Mouse (Mus musculus): ENCODE measurements around the gene Impg1.
"Not testable (repeated sequence)": the region's sequence is repeated elsewhere in the genome, so short reads cannot be mapped to it uniquely, and the experiment has no call there.

Gene Impg1

GRCm38 (mm10) chr9:80344451-80345000, 120.8 kb downstream of the Impg1 start:
- DNase-seq (ENCODE audit: low read depth, low spot score): no peak

- no peak for DNase-seq (ENCODE audit: low read depth, low spot score)
Observed at GRCm38 (mm10) chr9:80342520-80342919, 122.8 kb downstream of the Impg1 start.

- no peak for DNase-seq (ENCODE audit: low read depth, low spot score)
Observed at GRCm38 (mm10) chr9:80341756-80342155, 123.5 kb downstream of the Impg1 start.

DNA sequence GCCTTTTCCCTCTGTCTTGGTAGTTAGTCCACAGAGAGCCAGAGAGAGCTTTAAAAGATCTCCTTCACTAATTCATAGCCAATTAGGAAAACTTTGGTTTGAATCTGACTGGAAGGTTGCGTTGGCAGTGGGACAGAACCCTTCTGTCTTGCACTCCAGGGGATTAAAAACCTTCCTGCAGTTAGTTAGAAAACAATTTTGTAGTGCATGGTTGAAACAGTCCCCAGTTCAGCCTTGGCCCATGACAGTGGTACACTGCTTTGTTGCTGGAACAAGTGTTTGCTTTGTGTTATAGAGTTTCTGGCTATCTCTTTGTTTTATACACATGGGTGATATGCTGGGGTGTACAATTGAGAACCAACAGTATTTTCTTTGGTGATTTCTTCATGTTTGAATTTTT, 124.4 kb downstream of the Impg1 start:
- no peak for DNase-seq (ENCODE audit: low read depth, low spot score)

DNA sequence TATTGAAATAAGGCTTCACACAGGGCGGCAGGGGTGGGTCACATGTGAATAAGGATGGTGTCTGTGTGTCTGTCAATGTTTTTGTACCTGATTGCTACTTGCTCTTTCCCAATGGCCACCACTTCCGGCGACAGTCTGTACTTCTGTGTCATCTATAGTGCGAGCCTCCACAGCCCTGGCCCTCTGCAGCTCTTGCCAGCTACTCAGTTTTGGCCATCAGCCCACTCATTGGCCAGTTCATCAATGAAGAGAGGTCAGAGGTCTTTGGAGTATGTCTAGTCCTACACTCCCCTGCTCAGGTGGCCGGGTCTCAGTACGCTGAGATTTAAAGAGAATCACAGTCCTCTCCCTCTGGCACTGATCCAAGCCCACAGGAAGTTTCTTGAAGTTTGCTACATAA, 127.3 kb downstream of the Impg1 start:
- DNase-seq (ENCODE audit: low read depth, low spot score): no peak

DNA sequence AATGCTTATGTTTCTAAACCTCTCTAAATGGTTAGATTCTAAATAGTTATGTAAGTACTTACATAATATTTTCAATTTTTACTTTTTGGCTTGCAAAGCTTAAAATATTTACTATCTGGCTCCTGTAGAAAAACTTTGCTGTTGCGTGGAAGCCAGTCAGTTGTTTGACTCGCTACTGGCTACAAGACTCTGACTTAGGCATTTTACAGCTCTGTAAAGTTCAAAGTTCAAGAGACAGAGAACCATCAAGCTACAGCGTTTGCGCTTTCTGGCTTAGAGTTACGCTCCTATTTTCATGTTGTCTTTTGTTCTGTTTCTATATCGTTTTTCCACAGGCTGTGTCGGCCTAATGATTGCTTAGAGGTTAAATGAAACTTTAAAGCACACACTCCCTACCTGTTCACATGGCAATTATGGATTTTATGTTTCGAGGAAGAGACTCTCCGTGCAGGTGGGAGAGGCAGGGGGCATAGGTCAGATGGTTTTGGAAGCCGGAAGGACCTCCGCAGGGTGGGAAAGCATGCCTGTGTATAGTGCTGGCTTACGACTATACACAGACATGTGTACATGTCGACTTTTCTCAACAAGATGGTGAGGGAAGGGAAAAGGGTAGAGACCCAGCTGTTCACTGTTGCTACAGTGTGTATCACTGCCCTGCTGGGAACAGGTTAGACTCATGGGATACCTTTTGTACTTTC, 129.5 kb downstream of the Impg1 start:
- DNase-seq (ENCODE audit: low read depth, low spot score): no peak

DNA sequence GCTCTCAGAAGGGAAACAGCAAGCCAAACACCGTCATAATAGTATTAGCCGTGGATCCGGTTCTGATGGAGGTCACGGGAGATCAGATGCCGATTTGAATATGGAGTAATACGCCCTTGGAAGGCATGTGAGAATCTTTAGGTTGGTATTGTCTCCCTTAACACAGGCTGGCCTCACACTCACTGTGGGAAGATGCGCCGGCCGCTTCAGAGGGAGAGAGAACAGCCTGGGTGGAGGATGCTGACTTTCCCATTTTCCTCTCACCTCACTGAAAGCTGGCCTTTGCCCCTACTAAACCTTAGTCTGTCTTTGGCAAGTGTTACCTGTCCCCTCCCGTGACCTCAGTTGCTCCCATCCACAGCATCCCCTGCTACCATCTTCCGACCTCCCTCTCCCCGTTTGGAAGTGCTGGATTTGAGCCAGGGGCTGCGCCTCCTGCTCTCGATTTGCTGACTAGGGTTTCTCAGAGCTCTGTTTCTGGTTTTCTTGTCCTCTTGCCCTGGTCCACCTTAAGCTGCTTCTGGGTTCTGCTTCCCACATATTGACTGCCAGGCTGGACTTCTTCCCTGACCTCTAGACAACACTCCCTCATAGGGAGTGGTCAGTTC, 131.2 kb downstream of the Impg1 start:
- DNase-seq (ENCODE audit: low read depth, low spot score): peak; percentile 32

- no peak for DNase-seq (ENCODE audit: low read depth, low spot score)
Observed at GRCm38 (mm10) chr9:80333466-80333865, 131.8 kb downstream of the Impg1 start.

GRCm38 (mm10) chr9:80332153-80332552, 133.1 kb downstream of the Impg1 start:
- DNase-seq (ENCODE audit: low read depth, low spot score): peak; percentile 65

- DNase-seq (ENCODE audit: low read depth, low spot score): not testable (repeated sequence)
Observed at GRCm38 (mm10) chr9:80321051-80321887, 144.0 kb downstream of the Impg1 start.

GRCm38 (mm10) chr9:80318027-80318426, 147.3 kb downstream of the Impg1 start:
- no peak for DNase-seq (ENCODE audit: low read depth, low spot score)

- no peak for DNase-seq (ENCODE audit: low read depth, low spot score)
Observed at GRCm38 (mm10) chr9:80315922-80316321, 149.4 kb downstream of the Impg1 start.

DNA sequence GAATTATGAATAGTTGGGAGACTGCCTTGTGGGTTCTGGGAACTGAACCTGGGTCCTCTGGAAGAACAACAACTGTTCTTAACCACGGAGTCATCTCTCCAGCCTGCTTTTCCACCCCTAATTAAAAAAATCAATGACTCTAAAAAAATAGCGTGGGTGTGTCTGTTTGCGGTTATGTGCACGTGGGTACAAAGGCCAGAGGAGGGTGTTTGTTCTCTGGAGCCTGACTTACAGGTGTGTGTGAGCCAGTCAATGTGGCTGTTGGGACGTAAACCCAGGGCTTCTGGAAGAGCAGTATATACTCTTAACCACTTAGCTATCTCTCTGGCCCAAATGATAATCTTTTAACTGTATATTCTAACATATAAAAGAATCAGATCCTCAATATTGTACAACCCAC, 151.7 kb downstream of the Impg1 start:
- DNase-seq (ENCODE audit: low read depth, low spot score): no peak

- DNase-seq (ENCODE audit: low read depth, low spot score): no peak
Observed at GRCm38 (mm10) chr9:80307629-80308028, 157.7 kb downstream of the Impg1 start.

DNA sequence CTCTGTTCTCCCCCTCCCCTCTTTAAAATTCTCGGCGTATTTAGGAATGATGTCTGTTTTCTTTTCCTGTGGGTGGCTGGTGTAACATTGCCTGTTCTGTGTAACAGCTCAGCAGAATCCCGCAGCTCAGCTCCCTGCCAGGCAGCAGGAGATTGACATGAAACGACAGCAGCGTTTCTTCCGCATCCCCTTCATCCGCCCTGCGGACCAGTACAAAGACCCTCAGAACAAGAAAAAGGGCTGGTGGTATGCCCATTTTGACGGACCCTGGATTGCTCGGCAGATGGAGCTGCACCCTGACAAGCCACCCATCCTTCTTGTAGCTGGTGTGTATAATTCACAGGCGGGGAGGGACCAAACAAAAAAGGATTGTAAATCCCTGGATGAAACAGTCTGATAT, 158.4 kb downstream of the Impg1 start:
- DNase-seq (ENCODE audit: low read depth, low spot score): no peak

GRCm38 (mm10) chr9:80306390-80306789, 158.9 kb downstream of the Impg1 start:
- no peak for DNase-seq (ENCODE audit: low read depth, low spot score)

DNA sequence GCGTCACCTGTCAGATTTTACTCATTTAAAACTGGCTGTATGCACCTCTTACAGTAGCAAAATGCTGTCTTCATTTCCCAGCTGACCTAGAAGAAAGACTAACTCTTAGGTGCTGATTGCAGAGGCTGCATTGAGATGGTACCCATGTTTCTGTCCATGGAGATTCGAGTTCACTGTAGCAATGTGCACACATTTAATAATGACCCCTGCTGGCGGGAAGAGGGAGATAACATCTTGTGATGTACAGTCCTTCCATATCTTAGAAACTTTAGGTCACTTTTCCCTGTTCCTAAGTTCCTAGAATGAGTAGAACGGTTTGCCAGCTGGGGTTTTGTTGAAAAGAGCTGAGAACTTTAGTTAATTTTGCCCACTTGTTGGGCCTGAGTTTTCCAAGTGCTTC, 161.8 kb downstream of the Impg1 start:
- peak; percentile 56 for DNase-seq (ENCODE audit: low read depth, low spot score)

GRCm38 (mm10) chr9:80299031-80299430, 166.2 kb downstream of the Impg1 start:
- DNase-seq (ENCODE audit: low read depth, low spot score): no peak

- DNase-seq (ENCODE audit: low read depth, low spot score): no peak
Observed at GRCm38 (mm10) chr9:80296086-80296485, 169.2 kb downstream of the Impg1 start.

DNA sequence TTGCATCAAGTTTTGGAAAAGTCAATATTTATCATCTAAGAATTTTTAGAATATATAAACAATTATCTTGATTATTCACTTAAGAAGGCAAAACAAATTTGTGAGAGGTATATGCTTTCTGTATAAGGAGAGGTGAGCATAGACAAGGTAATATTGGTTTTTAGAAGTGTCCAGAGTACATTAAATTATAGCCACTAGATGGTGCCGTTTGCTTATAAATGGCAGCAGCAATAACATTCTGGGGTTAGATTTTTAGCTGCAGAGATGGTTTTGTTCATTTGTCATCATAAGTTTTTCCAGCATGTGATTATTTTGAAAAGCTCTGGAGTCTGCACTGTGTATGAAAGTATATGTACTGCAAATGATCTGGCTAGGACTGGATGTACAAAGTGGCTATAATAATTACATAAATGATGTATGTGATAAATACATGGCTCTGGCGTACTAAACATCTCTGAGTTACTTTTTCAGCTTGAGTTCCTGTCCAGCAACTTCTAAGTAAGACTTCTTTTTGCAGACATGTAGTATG, 172.2 kb downstream of the Impg1 start:
- DNase-seq (ENCODE audit: low read depth, low spot score): peak; percentile 16

DNA sequence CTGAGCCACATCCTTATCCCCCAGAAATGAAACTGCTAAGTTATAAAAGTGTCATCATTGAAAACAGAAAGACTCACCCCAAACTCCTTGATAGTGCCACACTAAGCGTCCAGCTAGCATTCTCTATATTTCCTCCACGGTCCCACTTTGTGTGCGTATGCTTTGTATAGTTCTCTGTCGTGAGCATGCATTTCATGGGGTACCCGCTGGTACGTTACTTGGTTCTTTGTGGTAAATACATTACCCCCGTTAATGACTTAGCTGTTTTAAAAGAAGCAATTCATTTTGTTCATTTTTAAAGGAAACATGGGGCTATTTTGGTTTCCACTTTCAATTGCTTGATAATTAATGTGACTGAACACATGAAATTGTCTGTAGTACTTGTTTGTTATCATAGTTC, 178.4 kb downstream of the Impg1 start:
- DNase-seq (ENCODE audit: low read depth, low spot score): no peak

GRCm38 (mm10) chr9:80284539-80285174, 180.6 kb downstream of the Impg1 start:
- DNase-seq (ENCODE audit: low read depth, low spot score): peak; percentile 90
